Mouse (Mus musculus): ENCODE results near the gene Inpp4b. TPM values are rescaled to one million over a fixed set of nuclear protein-coding genes. Genes with fewer than 3 reads are reported as not detected.

Gene Inpp4b
- polyA plus RNA-seq, 1 experiment from 2014 or later, result 10.6 TPM

GRCm38 (mm10) chr8:81599209-81599608, 256.9 kb downstream of the Inpp4b start:
- H3K27me3 ChIP-seq (replicated peaks), result no peaks in the 10 kb centered on the region
- no peak overlapping the region for H3K4me2 ChIP-seq
- H3K9ac ChIP-seq, result no peak overlapping the region
- no peaks in the 10 kb centered on the region for H3K9me3 ChIP-seq
- no peak overlapping the region for H3K4me3 ChIP-seq
- ATAC-seq (replicated peaks), result no peak
- H3K27ac ChIP-seq, result no peak overlapping the region
- no peaks in the 10 kb centered on the region for H3K4me1 ChIP-seq
- no peaks in the 10 kb centered on the region for H3K36me3 ChIP-seq (replicated peaks)
- 85% methylated on average over 4 of the region's 4 CpGs for WGBS

GRCm38 (mm10) chr8:81601136-81601535, 258.8 kb downstream of the Inpp4b start:
- H3K4me2 ChIP-seq, result no peak overlapping the region
- no peak for ATAC-seq (replicated peaks)
- no peaks in the 10 kb centered on the region for H3K9me3 ChIP-seq
- H3K36me3 ChIP-seq (replicated peaks), result no peaks in the 10 kb centered on the region
- no peaks in the 10 kb centered on the region for H3K4me1 ChIP-seq
- H3K4me3 ChIP-seq, result no peak overlapping the region
- no peak overlapping the region for H3K9ac ChIP-seq
- H3K27me3 ChIP-seq (replicated peaks), result no peaks in the 10 kb centered on the region
- H3K27ac ChIP-seq, result no peak overlapping the region

DNA sequence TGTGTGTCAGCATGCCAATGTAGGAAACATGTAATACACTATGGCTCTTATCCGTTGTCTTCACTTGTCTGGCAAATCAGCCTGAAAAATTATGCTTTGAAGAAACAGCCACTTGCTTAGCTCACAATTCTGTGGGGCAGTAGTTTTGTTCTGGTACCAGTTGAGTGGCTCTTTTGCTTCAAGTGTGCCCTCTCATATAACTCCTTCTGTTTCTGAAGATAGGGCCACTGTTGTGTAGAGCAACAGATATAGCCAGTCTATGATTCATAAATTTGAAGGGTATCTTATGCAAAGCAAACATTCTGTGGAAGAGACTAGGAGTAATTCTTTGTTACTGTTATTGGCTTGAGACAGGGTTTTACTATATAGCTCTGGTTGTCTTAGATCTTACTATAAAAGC, 265.7 kb downstream of the Inpp4b start:
- no peak overlapping the region for H3K4me2 ChIP-seq
- H3K9ac ChIP-seq, result no peak overlapping the region
- H3K27ac ChIP-seq, result no peak overlapping the region
- ATAC-seq (replicated peaks), result no peak
- WGBS, result 87% methylated on average over 1 of the region's 1 CpGs
- H3K9me3 ChIP-seq, result no peaks in the 10 kb centered on the region
- no peaks in the 10 kb centered on the region for H3K27me3 ChIP-seq (replicated peaks)
- H3K4me1 ChIP-seq, result no peaks in the 10 kb centered on the region
- H3K4me3 ChIP-seq, result no peak overlapping the region
- H3K36me3 ChIP-seq (replicated peaks), result no peaks in the 10 kb centered on the region

GRCm38 (mm10) chr8:81609064-81609463, 266.7 kb downstream of the Inpp4b start:
- Histone ChIP-seq H3K9me3 (no peaks in the 10 kb centered on the region), H3K27me3 (replicated peaks) (no peaks in the 10 kb centered on the region), H3K27ac (no peak overlapping the region), H3K36me3 (replicated peaks) (no peaks in the 10 kb centered on the region), H3K4me1 (no peaks in the 10 kb centered on the region), H3K4me2 (no peak overlapping the region), H3K4me3 (no peak overlapping the region), H3K9ac (no peak overlapping the region)
- 78% methylated on average over 4 of the region's 4 CpGs for WGBS
- no peak for ATAC-seq (replicated peaks)

DNA sequence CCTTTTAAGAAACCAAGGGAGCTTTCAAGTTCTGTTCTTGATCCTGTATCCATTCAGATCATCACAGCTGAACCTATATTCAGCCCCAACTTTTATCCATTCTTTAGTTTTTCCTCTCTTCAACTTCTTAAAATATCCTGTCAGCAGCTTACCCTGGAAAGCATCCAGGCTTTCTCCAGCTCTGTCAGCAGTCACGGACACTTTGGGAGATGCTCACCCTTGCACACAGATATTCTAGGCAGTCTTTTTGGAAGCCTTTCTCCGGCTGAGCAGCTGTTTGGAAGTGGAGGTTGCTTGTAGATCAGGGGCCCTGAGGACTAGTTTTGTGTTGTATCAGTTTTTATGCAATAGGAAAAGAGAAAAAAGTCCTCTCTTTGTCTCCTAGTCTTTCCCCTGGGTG, 270.3 kb downstream of the Inpp4b start:
- Histone ChIP-seq H3K9ac (no peak overlapping the region), H3K4me1 (no peaks in the 10 kb centered on the region), H3K36me3 (replicated peaks) (no peaks in the 10 kb centered on the region), H3K27me3 (replicated peaks) (no peaks in the 10 kb centered on the region), H3K4me3 (no peak overlapping the region), H3K27ac (no peak overlapping the region), H3K4me2 (no peak overlapping the region), H3K9me3 (no peaks in the 10 kb centered on the region)
- no peak for ATAC-seq (replicated peaks)
- 64% methylated on average over 2 of the region's 2 CpGs for WGBS

- no peak overlapping the region for H3K27ac ChIP-seq
- no peaks in the 10 kb centered on the region for H3K4me1 ChIP-seq
- no peak overlapping the region for H3K9ac ChIP-seq
- H3K9me3 ChIP-seq, result no peaks in the 10 kb centered on the region
- WGBS, result 88% methylated on average over 1 of the region's 1 CpGs
- H3K36me3 ChIP-seq (replicated peaks), result no peaks in the 10 kb centered on the region
- H3K4me3 ChIP-seq, result no peak overlapping the region
- H3K27me3 ChIP-seq (replicated peaks), result no peaks in the 10 kb centered on the region
- ATAC-seq (replicated peaks), result no peak
- H3K4me2 ChIP-seq, result no peak overlapping the region
These were observed 271.8 kb downstream of the Inpp4b start for GRCm38 (mm10) chr8:81614135-81614534.

- Histone ChIP-seq H3K4me3 (no peak overlapping the region), H3K27me3 (replicated peaks) (no peaks in the 10 kb centered on the region), H3K27ac (no peak overlapping the region), H3K9me3 (no peaks in the 10 kb centered on the region), H3K9ac (no peak overlapping the region), H3K4me2 (no peak overlapping the region), H3K36me3 (replicated peaks) (no peaks in the 10 kb centered on the region), H3K4me1 (no peaks in the 10 kb centered on the region)
- no peak for ATAC-seq (replicated peaks)
- WGBS, result 93% methylated on average over 2 of the region's 2 CpGs
These were observed 272.2 kb downstream of the Inpp4b start for GRCm38 (mm10) chr8:81614605-81615004.

DNA sequence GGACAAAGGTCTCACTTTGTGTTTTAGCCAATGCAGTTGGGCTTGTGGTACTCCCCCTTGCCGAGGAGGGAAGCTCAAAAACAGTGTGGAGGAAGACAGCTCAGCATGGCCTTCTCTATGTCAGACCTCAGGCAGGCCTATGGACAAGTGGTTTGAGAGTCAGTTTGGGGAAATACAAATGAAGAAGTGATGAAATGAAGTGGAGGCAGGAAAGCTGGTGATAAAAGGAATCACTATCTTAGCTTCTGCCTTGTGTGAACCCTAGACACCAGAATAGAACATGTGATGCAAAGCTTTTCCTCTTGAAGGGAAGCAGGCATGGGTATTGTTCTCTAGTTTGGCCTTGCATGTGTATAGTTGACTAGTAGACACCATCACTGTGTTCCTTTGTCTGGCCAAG, 273.2 kb downstream of the Inpp4b start:
- 74% methylated on average over 1 of the region's 1 CpGs for WGBS
- ATAC-seq (replicated peaks), result no peak
- H3K27ac ChIP-seq, result no peak overlapping the region
- H3K9me3 ChIP-seq, result no peaks in the 10 kb centered on the region
- no peak overlapping the region for H3K9ac ChIP-seq
- no peaks in the 10 kb centered on the region for H3K4me1 ChIP-seq
- H3K36me3 ChIP-seq (replicated peaks), result no peaks in the 10 kb centered on the region
- H3K27me3 ChIP-seq (replicated peaks), result no peaks in the 10 kb centered on the region
- no peak overlapping the region for H3K4me3 ChIP-seq
- no peak overlapping the region for H3K4me2 ChIP-seq

DNA sequence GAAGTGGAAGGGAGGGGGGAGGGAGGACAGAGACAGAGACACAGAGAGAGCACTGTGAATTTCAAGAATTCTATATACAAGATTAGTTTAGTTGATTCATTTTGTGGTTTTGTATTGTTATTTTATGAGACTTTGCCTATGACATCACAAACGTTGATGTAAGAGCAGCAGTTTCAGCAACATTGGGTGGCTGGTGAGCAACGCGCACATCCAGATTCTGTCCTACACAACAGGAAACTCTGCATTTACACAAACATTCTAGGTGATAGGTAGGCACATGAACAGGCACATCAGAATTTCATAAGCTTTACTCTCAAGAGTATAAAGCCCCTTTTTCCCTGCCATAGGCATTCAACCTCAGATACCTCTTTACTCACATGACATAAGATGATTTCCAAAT, 276.6 kb downstream of the Inpp4b start:
- H3K27ac ChIP-seq, result no peak overlapping the region
- H3K9ac ChIP-seq, result no peak overlapping the region
- whole genome bisulfite sequencing, result 95% methylated on average over 3 of the region's 3 CpGs
- no peaks in the 10 kb centered on the region for H3K27me3 ChIP-seq (replicated peaks)
- H3K9me3 ChIP-seq, result no peaks in the 10 kb centered on the region
- no peak for ATAC-seq (replicated peaks)
- H3K36me3 ChIP-seq (replicated peaks), result no peaks in the 10 kb centered on the region
- H3K4me2 ChIP-seq, result no peak overlapping the region
- no peak overlapping the region for H3K4me3 ChIP-seq
- no peaks in the 10 kb centered on the region for H3K4me1 ChIP-seq

- Histone ChIP-seq H3K36me3 (replicated peaks) (no peaks in the 10 kb centered on the region), H3K4me2 (no peak overlapping the region), H3K27ac (no peak overlapping the region), H3K4me1 (no peaks in the 10 kb centered on the region), H3K9ac (no peak overlapping the region), H3K27me3 (replicated peaks) (no peaks in the 10 kb centered on the region), H3K4me3 (no peak overlapping the region), H3K9me3 (no peaks in the 10 kb centered on the region)
- 85% methylated on average over 1 of the region's 1 CpGs for WGBS
- ATAC-seq (replicated peaks), result no peak
These were observed 292.7 kb downstream of the Inpp4b start for GRCm38 (mm10) chr8:81635015-81635414.

GRCm38 (mm10) chr8:81635912-81636583, 293.7 kb downstream of the Inpp4b start:
- WGBS, result 94% methylated on average over 2 of the region's 2 CpGs
- Histone ChIP-seq H3K9me3 (no peaks in the 10 kb centered on the region), H3K4me2 (no peak overlapping the region), H3K4me1 (no peaks in the 10 kb centered on the region), H3K27me3 (replicated peaks) (no peaks in the 10 kb centered on the region), H3K4me3 (no peak overlapping the region), H3K36me3 (replicated peaks) (no peaks in the 10 kb centered on the region), H3K27ac (no peak overlapping the region), H3K9ac (no peak overlapping the region)
- ATAC-seq (replicated peaks), result no peak

- H3K4me2 ChIP-seq, result no peak overlapping the region
- no peak overlapping the region for H3K4me3 ChIP-seq
- H3K9me3 ChIP-seq, result no peaks in the 10 kb centered on the region
- no peak overlapping the region for H3K9ac ChIP-seq
- H3K4me1 ChIP-seq, result no peaks in the 10 kb centered on the region
- 90% methylated on average over 3 of the region's 3 CpGs for WGBS
- H3K27me3 ChIP-seq (replicated peaks), result no peaks in the 10 kb centered on the region
- ATAC-seq (replicated peaks), result no peak
- H3K36me3 ChIP-seq (replicated peaks), result no peaks in the 10 kb centered on the region
- no peak overlapping the region for H3K27ac ChIP-seq
These were observed 296.1 kb downstream of the Inpp4b start for GRCm38 (mm10) chr8:81638478-81638877.

DNA sequence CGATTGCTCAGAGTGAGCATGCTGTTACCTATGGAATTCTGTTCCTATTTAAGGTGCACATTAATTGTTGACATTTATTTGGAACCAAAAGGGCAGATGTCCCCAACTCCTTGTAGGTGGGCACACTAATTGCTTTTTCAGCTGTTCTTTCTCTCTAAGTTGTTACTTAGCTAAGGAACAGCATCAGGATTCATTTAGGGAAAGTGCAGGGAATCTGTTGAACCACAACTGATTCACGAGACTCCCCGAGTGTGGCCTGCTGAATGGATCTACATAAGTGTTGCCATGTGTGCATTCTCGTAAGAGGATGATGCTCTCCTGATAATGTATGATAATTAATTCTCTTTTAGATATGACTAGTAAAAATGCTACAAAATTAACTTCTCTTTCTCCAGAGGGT, 297.5 kb downstream of the Inpp4b start:
- WGBS, result 80% methylated on average over 4 of the region's 4 CpGs
- Histone ChIP-seq H3K9ac (no peak overlapping the region), H3K27ac (no peak overlapping the region), H3K4me2 (no peak overlapping the region), H3K9me3 (no peaks in the 10 kb centered on the region), H3K27me3 (replicated peaks) (no peaks in the 10 kb centered on the region), H3K4me3 (no peak overlapping the region), H3K4me1 (no peaks in the 10 kb centered on the region), H3K36me3 (replicated peaks) (no peaks in the 10 kb centered on the region)
- no peak for ATAC-seq (replicated peaks)

Data from midbrain, embryonic 15.5 days (tissue).